Comparison of ENCODE assay signal across 9 mouse cellular contexts in genomic region chr8:88576351-88577142, GRCm38 (mm10). TPM values are rescaled to one million over a fixed set of nuclear protein-coding genes. Genes with fewer than 3 reads are reported as not detected.
DNase-seq lines count a peak whose midpoint lies in the region; ATAC-seq and TF ChIP-seq lines count a peak whose summit lies in the region.
"Had no signal": no experiment of that assay in that cellular context is flagged by ENCODE, and none has a peak within 500 bp of the region (broad histone marks: within the 10 kb centered on the region; RNA-seq: fewer than 3 reads in every experiment).

No protein-coding gene starts in this region.

- 72% methylated on average over 10 of the region's 10 CpGs for WGBS in hindbrain, postnatal 0 days
- 88% methylated on average over 10 of the region's 10 CpGs for WGBS in hindbrain, embryonic 10.5 days
- 67% methylated on average over 10 of the region's 10 CpGs for WGBS in embryonic facial prominence, embryonic 14.5 days
- WGBS in liver, embryonic 13.5 days (ENCODE audit: insufficient replicate concordance), result 68% methylated on average over 10 of the region's 10 CpGs
- WGBS in stomach, embryonic 16.5 days, result 51% methylated on average over 10 of the region's 10 CpGs
- WGBS in forebrain, postnatal 0 days, result 68% methylated on average over 10 of the region's 10 CpGs

- no peaks in the 10 kb centered on the region for H3K9me3 ChIP-seq in hindbrain, postnatal 0 days (ENCODE audit: low read length)
- no peaks in the 10 kb centered on the region for H3K9me3 ChIP-seq in hindbrain, embryonic 10.5 days
- no peaks in the 10 kb centered on the region for H3K9me3 ChIP-seq in embryonic facial prominence, embryonic 14.5 days (ENCODE audit: control insufficient read depth, low read length)
- H3K9me3 ChIP-seq in liver, embryonic 13.5 days (replicated peaks), result no peaks in the 10 kb centered on the region
- no peaks in the 10 kb centered on the region for H3K9me3 ChIP-seq in stomach, embryonic 16.5 days (replicated peaks; ENCODE audit: control insufficient read depth, low read length)
- H3K9me3 ChIP-seq in forebrain, postnatal 0 days (ENCODE audit: low read length), result no peaks in the 10 kb centered on the region

- DNase-seq in hindbrain, postnatal 0 days (ENCODE audit: low spot score), result peak; percentile 57
- DNase-seq in hindbrain, embryonic 10.5 days (ENCODE audit: low spot score), result no peak
- DNase-seq in embryonic facial prominence, embryonic 14.5 days (ENCODE audit: low spot score), result peak; percentile 54
- peak; percentile 58 to 65 for DNase-seq in heart, postnatal 14 days
- no peak for DNase-seq in liver, embryonic 13.5 days
- DNase-seq in yolk sac, embryonic 10.5 days (ENCODE audit: low spot score), result no peak
- DNase-seq in forebrain, postnatal 0 days, result no peak

- H3K9ac ChIP-seq in hindbrain, postnatal 0 days (replicated peaks; ENCODE audit: low read length), result no peak overlapping the region
- H3K9ac ChIP-seq in embryonic facial prominence, embryonic 14.5 days (ENCODE audit: low read depth, low read length), result no peak overlapping the region
- no peak overlapping the region for H3K9ac ChIP-seq in liver, embryonic 13.5 days
- peak overlapping the region; percentile 27; the same call in 1 of the 2 replicates for H3K9ac ChIP-seq in stomach, embryonic 16.5 days (ENCODE audit: low read length)
- H3K9ac ChIP-seq in forebrain, postnatal 0 days, result no peak overlapping the region

- H3K36me3 ChIP-seq in hindbrain, postnatal 0 days (ENCODE audit: insufficient read depth, low read length), result no peaks in the 10 kb centered on the region
- H3K36me3 ChIP-seq in hindbrain, embryonic 10.5 days, result peaks cover 84% of the 10 kb centered on the region
- H3K36me3 ChIP-seq in embryonic facial prominence, embryonic 14.5 days (ENCODE audit: control insufficient read depth, insufficient read depth, low read length), result peaks cover 22% of the 10 kb centered on the region; the same call in 1 of the 2 replicates
- H3K36me3 ChIP-seq in liver, embryonic 13.5 days, result no peaks in the 10 kb centered on the region
- H3K36me3 ChIP-seq in stomach, embryonic 16.5 days (ENCODE audit: control insufficient read depth, insufficient read depth, low read length), result no peaks in the 10 kb centered on the region
- no peaks in the 10 kb centered on the region for H3K36me3 ChIP-seq in forebrain, postnatal 0 days (ENCODE audit: insufficient read depth)

- no peak overlapping the region for H3K4me2 ChIP-seq in hindbrain, postnatal 0 days (ENCODE audit: low read depth, low read length)
- H3K4me2 ChIP-seq in embryonic facial prominence, embryonic 14.5 days (ENCODE audit: low read depth, low read length), result no peak overlapping the region
- no peak overlapping the region for H3K4me2 ChIP-seq in liver, embryonic 13.5 days
- H3K4me2 ChIP-seq in stomach, embryonic 16.5 days (ENCODE audit: low read depth, low read length), result no peak overlapping the region
- H3K4me2 ChIP-seq in forebrain, postnatal 0 days (ENCODE audit: low read depth), result no peak overlapping the region

- peaks cover 60% of the 10 kb centered on the region for H3K4me1 ChIP-seq in hindbrain, postnatal 0 days (ENCODE audit: insufficient read depth, low read length)
- peaks cover 50% of the 10 kb centered on the region for H3K4me1 ChIP-seq in hindbrain, embryonic 10.5 days (replicated peaks)
- H3K4me1 ChIP-seq in embryonic facial prominence, embryonic 14.5 days (ENCODE audit: control insufficient read depth, insufficient read depth, low read length), result peaks cover 40% of the 10 kb centered on the region
- H3K4me1 ChIP-seq in liver, embryonic 13.5 days (replicated peaks), result peaks cover under 1% of the 10 kb centered on the region; the same call in 1 of the 2 replicates
- peaks cover 47% of the 10 kb centered on the region for H3K4me1 ChIP-seq in stomach, embryonic 16.5 days (ENCODE audit: control insufficient read depth, insufficient read depth, low read length)
- H3K4me1 ChIP-seq in forebrain, postnatal 0 days (ENCODE audit: insufficient read depth), result peaks cover 38% of the 10 kb centered on the region

- intact Hi-C loops in heart, postnatal 14 days (cut with DNase I), result no loop called here

- H3K27me3 ChIP-seq in hindbrain, postnatal 0 days (ENCODE audit: insufficient read depth, low read length), result no peaks in the 10 kb centered on the region
- no peaks in the 10 kb centered on the region for H3K27me3 ChIP-seq in hindbrain, embryonic 10.5 days (ENCODE audit: insufficient read depth, poor library complexity, severe bottlenecking)
- H3K27me3 ChIP-seq in embryonic facial prominence, embryonic 14.5 days (replicated peaks; ENCODE audit: control insufficient read depth, insufficient read depth, low read length), result no peaks in the 10 kb centered on the region
- H3K27me3 ChIP-seq in liver, embryonic 13.5 days, result no peaks in the 10 kb centered on the region
- no peaks in the 10 kb centered on the region for H3K27me3 ChIP-seq in stomach, embryonic 16.5 days (ENCODE audit: control insufficient read depth, insufficient read depth, low read length)
- no peaks in the 10 kb centered on the region for H3K27me3 ChIP-seq in forebrain, postnatal 0 days (ENCODE audit: insufficient read depth, low read length)
- H3K27me3 ChIP-seq: CH12.LX had no signal

- no peak overlapping the region for H3K4me3 ChIP-seq in hindbrain, postnatal 0 days (ENCODE audit: low read length)
- no peak overlapping the region for H3K4me3 ChIP-seq in hindbrain, embryonic 10.5 days
- no peak overlapping the region for H3K4me3 ChIP-seq in embryonic facial prominence, embryonic 14.5 days (ENCODE audit: low read depth, low read length)
- H3K4me3 ChIP-seq in liver, embryonic 13.5 days (replicated peaks), result no peak overlapping the region
- H3K4me3 ChIP-seq in stomach, embryonic 16.5 days (replicated peaks; ENCODE audit: low read length), result no peak overlapping the region
- no peak overlapping the region for H3K4me3 ChIP-seq in forebrain, postnatal 0 days (ENCODE audit: low read depth, low read length)

- no peak for TF ChIP-seq CTCF in hindbrain, postnatal 0 days (IDR thresholded peaks at IDR 0.05; ENCODE audit: low read depth)
- no peak for TF ChIP-seq CTCF in forebrain, postnatal 0 days (IDR thresholded peaks at IDR 0.05; ENCODE audit: low read depth)

- 0 out of 2 replicates have a peak overlapping the region, but pooled peaks have one; percentile 27 for H3K27ac ChIP-seq in hindbrain, postnatal 0 days
- H3K27ac ChIP-seq in hindbrain, embryonic 10.5 days, result no peak overlapping the region
- peak overlapping the region; percentile 22 for H3K27ac ChIP-seq in embryonic facial prominence, embryonic 14.5 days (replicated peaks; ENCODE audit: low read depth, low read length)
- H3K27ac ChIP-seq in liver, embryonic 13.5 days, result peak overlapping the region; percentile 51; the same call in 1 of the 2 replicates
- peak overlapping the region; percentile 92 for H3K27ac ChIP-seq in stomach, embryonic 16.5 days (ENCODE audit: low read length)
- H3K27ac ChIP-seq in forebrain, postnatal 0 days (ENCODE audit: low read depth, low read length), result no peak overlapping the region

- no peak for ATAC-seq in hindbrain, postnatal 0 days
- peak; percentile 13 for ATAC-seq in embryonic facial prominence, embryonic 14.5 days (ENCODE audit: low read depth)
- no peak for ATAC-seq in liver, embryonic 13.5 days (ENCODE audit: low read depth)
- peak; percentile 63 for ATAC-seq in stomach, embryonic 16.5 days (ENCODE audit: insufficient read depth, low FRiP score)
- no peak for ATAC-seq in forebrain, postnatal 0 days

RNA-seq across cellular contexts. Expression of gene Nkd1, which starts 55.4 kb away (rescaled TPM):
- 53.9 and 74.5 TPM in 2 replicates for total RNA-seq in hindbrain, postnatal 0 days (2014; rRNA removed)
- 51.1 and 52.2 TPM in 2 replicates for polyA plus RNA-seq in hindbrain, postnatal 0 days (2015; fragmentation: Nextera tagmentation; extraction: Ambion mirVana)
- 124 and 125 TPM in 2 replicates for polyA plus RNA-seq in hindbrain, embryonic 10.5 days (2016; fragmentation: Nextera tagmentation; extraction: Ambion mirVana)
- polyA plus RNA-seq in embryonic facial prominence, embryonic 14.5 days (2014; fragmentation: Nextera tagmentation; extraction: Ambion mirVana), result 46.4 and 50.4 TPM in 2 replicates
- 1 to 10 TPM; 3.0 to 3.3 TPM for total RNA-seq in heart, postnatal 14 days (2021)
- 1.9 and 2.2 TPM in 2 replicates for polyA plus RNA-seq in liver, embryonic 13.5 days (2015; fragmentation: Nextera tagmentation; extraction: Ambion mirVana)
- polyA plus RNA-seq in stomach, embryonic 16.5 days (2015; fragmentation: Nextera tagmentation; extraction: Ambion mirVana), result 36.4 and 36.8 TPM in 2 replicates
- 18.8 and 22.8 TPM in 2 replicates for total RNA-seq in forebrain, postnatal 0 days (2014; rRNA removed)
- 30.5 and 33.6 TPM in 2 replicates for polyA plus RNA-seq in forebrain, postnatal 0 days (2015; fragmentation: Nextera tagmentation; extraction: Ambion mirVana)

RNA-seq across cellular contexts. Expression of gene Snx20, which starts 59.4 kb away (rescaled TPM):
- total RNA-seq in hindbrain, postnatal 0 days (2014; rRNA removed), result 0.47 and 1.1 TPM in 2 replicates
- polyA plus RNA-seq in hindbrain, postnatal 0 days (2015; fragmentation: Nextera tagmentation; extraction: Ambion mirVana), result 2.2 TPM in 2 replicates
- 1.1 and 1.3 TPM in 2 replicates for polyA plus RNA-seq in hindbrain, embryonic 10.5 days (2016; fragmentation: Nextera tagmentation; extraction: Ambion mirVana)
- 2.7 and 4.2 TPM in 2 replicates for polyA plus RNA-seq in embryonic facial prominence, embryonic 14.5 days (2014; fragmentation: Nextera tagmentation; extraction: Ambion mirVana)
- 1 to 10 TPM in 1 of 2 experiments, under 1 TPM in 1; 0.98 to 1.5 TPM for total RNA-seq in heart, postnatal 14 days (2021)
- polyA plus RNA-seq in liver, embryonic 13.5 days (2015; fragmentation: Nextera tagmentation; extraction: Ambion mirVana), result 2.5 and 2.7 TPM in 2 replicates
- polyA plus RNA-seq in stomach, embryonic 16.5 days (2015; fragmentation: Nextera tagmentation; extraction: Ambion mirVana), result 1.4 and 1.9 TPM in 2 replicates
- total RNA-seq in forebrain, postnatal 0 days (2014; rRNA removed), result 1.5 and 1.6 TPM in 2 replicates
- polyA plus RNA-seq in forebrain, postnatal 0 days (2015; fragmentation: Nextera tagmentation; extraction: Ambion mirVana), result 1.9 and 2.0 TPM in 2 replicates

Comparison
In these comparisons a context has a peak if more than half of its experiments do, and no peak if none do; other contexts are left out.
1. DNase-seq: peak in hindbrain, postnatal 0 days (single experiment), embryonic facial prominence, embryonic 14.5 days (single experiment) and heart, postnatal 14 days (2 of 2); none in hindbrain, embryonic 10.5 days (single experiment), liver, embryonic 13.5 days (single experiment), yolk sac, embryonic 10.5 days (single experiment) and forebrain, postnatal 0 days (single experiment).
2. H3K27ac ChIP-seq: peak in hindbrain, postnatal 0 days (single experiment), embryonic facial prominence, embryonic 14.5 days (single experiment), liver, embryonic 13.5 days (single experiment) and stomach, embryonic 16.5 days (single experiment); none in hindbrain, embryonic 10.5 days (single experiment) and forebrain, postnatal 0 days (single experiment).
3. ATAC-seq: peak in embryonic facial prominence, embryonic 14.5 days (single experiment) and stomach, embryonic 16.5 days (single experiment); none in hindbrain, postnatal 0 days (single experiment), liver, embryonic 13.5 days (single experiment) and forebrain, postnatal 0 days (single experiment).